Mouse (Mus musculus) bone marrow macrophage, adult 2 months (primary cell): ENCODE measurements around the gene Cpsf7.

ENCODE experiments used
- CTCF ChIP-seq: IDR thresholded peaks from 2 replicates; pipeline ENCODE4 v1.5.1; 2012; ENCODE audit warnings: low read depth, mild to moderate bottlenecking, low read length, moderate library complexity
- POLR2A ChIP-seq: IDR thresholded peaks from 2 replicates; pipeline ENCODE4 v1.6.1; 2012; ENCODE audit warnings: mild to moderate bottlenecking, low read depth, low read length, borderline replicate concordance

DNA sequence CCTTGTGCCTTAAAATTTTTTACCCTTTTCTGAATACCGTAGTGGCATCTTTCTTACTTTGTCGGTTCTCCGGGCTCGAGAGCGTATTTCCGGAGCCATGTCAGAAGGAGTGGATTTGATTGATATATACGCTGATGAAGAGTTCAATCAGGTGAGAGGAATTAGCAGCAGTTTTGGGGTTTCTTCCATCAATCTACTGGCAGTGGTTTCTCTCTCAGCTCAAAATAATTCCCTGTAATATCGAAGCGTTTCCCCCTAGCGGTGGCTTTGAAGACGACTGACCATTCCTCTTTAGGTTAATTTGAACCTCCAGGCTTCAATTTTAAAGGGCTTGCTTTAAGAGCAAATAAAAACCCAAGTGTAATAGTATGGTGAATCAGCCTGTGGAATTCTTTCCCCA, 844 bp downstream of the Cpsf7 start, which contains the start of gene Sdhaf2:
- TF ChIP-seq POLR2A = no peak
- TF ChIP-seq CTCF = no peak
